Mouse (Mus musculus) fibroblast of lung, adult 2 months (primary cell): ENCODE measurements around the gene Trim63.
"Not testable (repeated sequence)": the region's sequence is repeated elsewhere in the genome, so short reads cannot be mapped to it uniquely, and the experiment has no call there.

Source experiments
- DNase-seq: peaks from one replicate; pipeline ENCODE4 v3.0.0-alpha.2; 2011; ENCODE audit warnings: low read depth

Gene Trim63

DNA sequence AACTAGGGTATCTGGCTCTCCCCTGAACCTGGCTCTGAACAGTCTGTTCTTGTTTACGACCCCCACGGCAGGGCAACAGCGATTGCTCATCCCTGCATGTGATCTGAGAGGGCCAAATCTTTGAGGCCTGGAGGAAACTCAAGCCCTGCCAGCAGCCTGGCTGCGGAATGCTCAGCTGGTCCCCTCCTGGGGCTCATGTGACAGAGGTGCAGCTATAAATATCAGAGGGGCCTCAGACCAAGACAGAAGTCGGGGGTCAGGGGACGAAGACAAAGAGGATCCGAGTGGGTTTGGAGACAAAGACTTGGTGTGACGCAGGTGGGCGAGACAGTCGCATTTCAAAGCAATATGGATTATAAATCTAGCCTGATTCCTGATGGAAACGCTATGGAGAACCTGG lies at the start of gene Trim63:
Trim63 (plus strand) TSS at position 245 of the 400 bp plus-strand sequence.
- no peak for DNase-seq

DNA sequence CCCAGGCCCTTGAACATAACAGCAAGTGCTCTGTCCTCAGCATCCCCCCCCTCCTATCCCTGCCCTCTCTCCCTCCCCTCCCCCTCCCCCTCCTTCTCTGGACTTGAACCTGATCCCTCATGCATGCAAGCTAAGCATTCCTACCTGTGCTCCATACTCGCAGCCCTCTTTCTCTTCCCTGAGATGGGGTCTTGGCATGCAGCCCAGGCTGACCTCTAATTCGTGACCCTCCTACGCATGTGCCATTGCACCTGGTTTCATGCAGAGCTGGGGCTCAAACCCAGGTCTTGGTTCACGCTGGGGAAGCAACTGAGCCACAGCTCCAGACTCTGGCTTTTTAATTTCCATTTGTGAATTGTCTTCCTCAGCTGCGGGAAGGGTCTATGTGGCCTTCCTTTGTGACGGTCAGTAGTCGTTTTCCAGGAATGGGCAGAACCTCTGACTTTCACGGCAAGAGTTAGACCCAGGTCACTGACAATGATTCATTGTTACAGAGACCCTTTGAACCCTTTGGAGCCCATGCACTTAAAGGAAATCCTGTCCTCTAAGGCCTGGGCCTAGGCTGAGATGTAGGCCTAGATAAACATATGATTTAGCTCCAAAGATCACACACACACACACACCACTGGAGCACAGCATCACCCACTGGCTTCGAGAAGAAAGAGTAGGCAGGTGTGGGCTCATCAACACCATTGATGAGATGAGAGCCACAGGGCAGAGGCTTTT lies 48.9 kb upstream of the Trim63 start:
- DNase-seq, result no peak

DNA sequence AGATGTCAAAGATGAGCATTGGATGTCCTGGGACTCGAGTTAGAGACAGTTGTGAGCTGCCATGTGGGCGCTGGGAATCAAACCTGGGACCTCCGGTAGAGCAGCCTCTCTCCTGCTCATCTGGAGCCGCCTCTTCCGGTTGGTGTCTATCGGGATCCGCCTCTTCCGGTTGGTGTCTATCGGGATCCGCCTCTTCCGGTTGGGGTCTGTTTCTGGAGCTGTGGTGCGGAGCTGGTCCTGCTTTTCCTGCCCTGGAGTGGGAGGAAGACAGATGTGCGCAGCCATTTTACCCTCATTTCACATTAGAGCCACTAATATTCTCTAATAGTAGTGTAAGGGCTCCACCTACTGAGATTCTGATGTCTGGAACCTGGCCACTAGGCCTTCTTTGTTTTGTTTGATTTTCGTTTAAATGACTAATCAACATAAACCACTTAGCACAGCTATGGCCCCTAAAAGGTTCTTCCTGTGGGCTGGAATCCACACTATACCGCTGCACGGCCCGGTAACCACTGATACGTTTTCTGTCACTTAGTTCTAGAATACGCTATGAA lies 46.7 kb upstream of the Trim63 start:
- no peak for DNase-seq

DNA sequence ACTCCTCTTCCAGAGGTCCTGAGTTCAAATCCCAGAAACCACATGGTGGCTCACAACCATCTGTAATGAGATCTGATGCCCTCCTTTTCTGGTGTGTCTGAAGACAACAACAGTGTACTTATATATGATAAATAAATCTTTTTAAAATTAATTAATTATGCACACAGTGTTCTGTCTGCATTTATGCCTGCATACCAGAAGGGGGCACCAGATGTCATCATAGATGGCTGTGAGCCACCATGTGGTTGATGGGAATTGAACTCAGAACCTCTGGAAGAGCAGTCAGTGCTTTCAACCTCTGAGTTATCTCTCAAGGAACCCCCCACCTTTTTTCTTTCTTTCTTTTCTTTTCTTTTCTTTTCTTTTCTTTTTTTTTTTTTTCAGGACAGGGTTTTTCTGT lies 45.3 kb upstream of the Trim63 start:
- not testable (repeated sequence) for DNase-seq

- no peak for DNase-seq
These were observed 42.9 kb upstream of the Trim63 start for GRCm38 (mm10) chr4:134271979-134272378.

GRCm38 (mm10) chr4:134272731-134273416 lies 42.0 kb upstream of the Trim63 start:
- DNase-seq, result no peak

- no peak for DNase-seq
These were observed 41.2 kb upstream of the Trim63 start for GRCm38 (mm10) chr4:134273417-134274345.

DNA sequence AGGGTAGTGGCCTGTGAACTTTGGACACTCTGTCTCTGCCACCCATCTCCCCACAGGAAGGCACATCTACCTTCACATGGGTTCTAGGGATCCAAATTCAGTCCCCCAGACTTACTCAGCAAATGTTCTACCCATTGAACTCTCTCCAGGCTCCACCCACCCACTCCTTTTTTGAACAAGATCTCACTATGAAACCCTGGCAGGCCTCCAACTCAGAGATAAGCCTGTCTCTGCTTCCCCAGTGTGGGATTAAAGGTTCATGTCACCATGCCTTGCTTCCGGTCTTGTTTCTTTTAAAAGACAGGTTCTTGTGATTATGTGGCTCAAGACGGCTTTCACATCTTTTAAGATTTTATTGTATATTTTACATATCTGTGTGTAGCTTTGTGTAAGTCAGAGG lies 30.0 kb upstream of the Trim63 start:
- DNase-seq, result no peak

- no peak for DNase-seq
These were observed 28.4 kb upstream of the Trim63 start for GRCm38 (mm10) chr4:134286226-134287167.

DNA sequence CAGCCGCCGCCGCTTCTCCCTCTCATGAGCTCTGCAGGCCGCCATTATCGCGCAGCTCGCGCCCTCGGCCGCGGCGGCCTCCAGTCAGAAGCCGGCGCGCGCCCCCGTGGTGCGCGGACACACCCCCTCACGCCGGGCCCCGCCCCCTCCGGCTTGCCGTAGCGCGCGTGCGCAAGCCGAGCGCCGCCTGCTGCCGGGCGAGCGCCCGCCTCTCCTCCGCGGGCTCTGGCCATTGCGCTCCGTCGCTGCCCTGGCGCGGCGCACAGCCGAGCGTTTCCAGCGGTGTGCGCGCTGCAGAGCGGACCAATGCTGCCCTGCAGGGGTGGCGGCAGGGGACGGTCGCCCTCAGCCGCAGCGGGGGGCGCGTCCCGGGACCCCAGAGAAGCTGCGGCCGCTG lies 27.8 kb upstream of the Trim63 start:
- DNase-seq, result peak; percentile 65

GRCm38 (mm10) chr4:134287575-134288025 lies 27.3 kb upstream of the Trim63 start, which contains the start of gene Pdik1l:
Gene Pdik1l (minus strand): TSS chr4:134287895.
- no peak for DNase-seq

DNA sequence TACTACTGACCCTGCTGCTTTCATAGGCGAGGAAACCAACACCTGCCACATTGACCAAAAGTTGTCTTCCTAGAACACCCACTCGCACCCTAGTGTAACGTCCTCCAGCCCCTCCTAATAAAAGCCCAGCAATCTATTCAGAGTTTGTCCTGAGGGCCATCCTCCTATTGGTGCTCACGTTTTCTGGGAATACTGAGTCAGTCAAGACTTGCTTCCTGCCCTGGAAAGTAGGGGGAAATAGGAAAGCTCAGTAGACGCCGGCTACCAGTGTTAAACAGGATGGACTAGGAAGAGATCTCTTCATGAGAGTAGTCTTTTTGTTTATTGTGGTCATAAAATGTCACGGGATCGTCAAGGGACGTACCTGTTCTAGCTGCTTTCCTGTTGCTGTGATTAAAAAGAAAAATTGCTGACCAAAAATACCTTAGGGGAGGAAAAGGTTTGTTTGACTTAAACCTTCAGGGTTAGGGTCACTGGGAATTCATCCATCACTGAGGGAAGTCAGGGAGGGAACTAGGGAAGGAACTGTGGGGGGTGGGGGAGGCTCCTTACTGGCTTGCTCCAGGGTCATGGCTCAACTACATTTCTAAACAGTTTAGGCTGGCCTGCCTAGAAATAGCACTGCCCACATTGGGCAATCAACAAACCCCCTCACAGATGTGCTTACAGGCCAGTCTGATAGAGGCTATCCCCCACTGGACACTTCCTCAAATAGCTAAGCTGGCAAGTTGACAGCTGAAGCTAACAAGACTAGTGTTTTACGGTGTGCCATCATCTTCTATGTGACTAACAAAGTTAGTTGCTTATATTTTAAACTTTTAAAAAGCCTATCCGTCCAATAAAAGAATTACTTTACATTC lies 26.3 kb upstream of the Trim63 start:
- no peak for DNase-seq

- DNase-seq, result peak; percentile 27
These were observed 22.9 kb upstream of the Trim63 start for GRCm38 (mm10) chr4:134292067-134292466.

DNA sequence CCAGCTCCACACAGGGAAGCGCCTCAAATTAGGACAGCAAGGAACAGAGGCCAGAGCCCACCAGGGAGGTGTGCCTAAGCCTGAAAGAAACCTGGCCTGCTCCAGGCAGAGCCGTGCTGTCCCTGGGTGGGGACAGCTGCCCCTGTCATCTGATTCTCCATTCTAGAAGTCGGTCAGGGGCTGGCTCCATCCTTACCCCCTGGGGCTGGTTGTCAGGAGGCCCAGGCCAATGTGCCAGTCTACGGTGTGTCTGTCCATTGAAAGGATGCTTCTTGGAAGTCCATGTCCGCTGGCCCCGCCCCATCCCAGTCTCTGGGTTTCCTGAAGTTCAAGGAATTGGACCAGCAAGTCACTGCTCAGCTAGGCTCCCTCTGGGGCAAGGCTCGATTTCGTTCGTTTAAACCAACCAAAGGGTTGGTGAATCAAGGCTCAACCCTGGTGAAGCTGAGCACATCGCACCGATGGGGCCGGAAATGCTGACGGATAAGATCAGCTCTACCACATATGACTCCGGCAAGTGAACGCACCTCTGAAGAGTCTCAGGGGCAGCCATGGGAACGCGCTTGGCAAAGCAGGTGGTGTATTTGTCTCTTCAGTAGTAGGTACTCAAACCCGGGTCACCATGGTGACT lies 21.7 kb upstream of the Trim63 start:
- DNase-seq, result no peak

DNA sequence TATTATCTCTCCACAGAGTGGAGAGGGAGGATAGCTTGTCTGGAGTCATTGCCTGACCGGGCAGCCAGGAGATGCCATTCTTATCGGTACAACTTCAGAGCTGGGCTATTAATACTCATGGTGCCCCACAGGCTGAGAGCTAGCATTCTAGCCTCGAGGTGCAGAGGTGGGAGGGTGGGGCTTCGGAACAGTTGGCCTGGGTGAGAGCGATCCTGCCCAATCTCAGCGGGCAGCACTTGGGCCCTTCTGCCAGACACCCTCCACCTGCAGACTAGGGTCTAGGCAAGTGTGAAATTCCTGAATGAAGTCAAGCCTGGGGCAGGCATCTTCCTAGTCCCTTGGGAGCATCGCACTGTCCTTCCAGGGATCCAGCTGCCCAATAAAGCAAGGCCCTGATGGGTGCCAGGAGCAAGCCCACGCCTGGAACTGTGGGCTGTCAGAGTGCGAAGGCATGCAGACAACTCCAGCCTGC lies 21.2 kb upstream of the Trim63 start:
- no peak for DNase-seq

GRCm38 (mm10) chr4:134296096-134296495 lies 18.8 kb upstream of the Trim63 start:
- DNase-seq, result not testable (repeated sequence)

- DNase-seq, result no peak
These were observed 18.4 kb upstream of the Trim63 start for GRCm38 (mm10) chr4:134296523-134296922.

DNA sequence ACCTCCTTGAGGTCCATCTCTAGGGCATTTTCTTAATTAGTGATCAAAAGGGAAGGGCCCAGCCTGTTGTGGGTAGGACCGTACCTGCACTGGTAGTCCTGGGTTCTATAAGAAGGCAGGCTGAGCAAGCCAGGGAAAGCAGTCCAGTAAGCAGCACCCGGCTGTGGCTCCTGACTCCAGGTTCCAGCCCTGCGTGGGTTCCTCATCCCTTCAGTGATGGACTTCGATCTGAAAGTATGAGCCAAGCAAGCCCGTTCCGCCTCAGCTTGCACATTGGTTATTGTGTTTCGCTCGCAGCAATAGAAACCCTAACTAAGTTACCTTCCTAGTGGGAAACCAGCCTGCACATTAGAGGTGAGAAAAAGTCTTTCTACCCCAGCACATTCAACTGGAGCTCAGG lies 17.6 kb upstream of the Trim63 start:
- DNase-seq, result no peak
